Mouse (Mus musculus) gastrocnemius, adult 8-10 months (tissue): ENCODE data around the gene Dnmbp. TPM values are rescaled to one million over a fixed set of nuclear protein-coding genes. Genes with fewer than 3 reads are reported as not detected.
A peak's percentile ranks its signal among the peaks of the same experiment; 100 is the strongest.

Experiments
- DNase-seq, 2 experiments: peaks; one replicate each; pipeline ENCODE4 v3.0.0; 2022; ENCODE audit warnings: low spot score in 2 of 2
- total RNA-seq, 4 experiments: library from RNA; stranded (reverse); gene quantifications; 2 replicates each; pipeline ENCODE4 v1.2.4; 2022

The Dnmbp gene
- total RNA-seq, 4 experiments from 2014 or later, result 10.9 to 13.2 (median 12.2) TPM

GRCm38 (mm10) chr19:43879401-43880212, 60.4 kb downstream of the Dnmbp start:
- peak in 1 of 2 experiments; percentile 36 for DNase-seq

- no peak for DNase-seq
These were observed 61.6 kb downstream of the Dnmbp start for GRCm38 (mm10) chr19:43878111-43879092.

GRCm38 (mm10) chr19:43877364-43877763, 62.6 kb downstream of the Dnmbp start:
- peak in 1 of 2 experiments; percentile 29 for DNase-seq

DNA sequence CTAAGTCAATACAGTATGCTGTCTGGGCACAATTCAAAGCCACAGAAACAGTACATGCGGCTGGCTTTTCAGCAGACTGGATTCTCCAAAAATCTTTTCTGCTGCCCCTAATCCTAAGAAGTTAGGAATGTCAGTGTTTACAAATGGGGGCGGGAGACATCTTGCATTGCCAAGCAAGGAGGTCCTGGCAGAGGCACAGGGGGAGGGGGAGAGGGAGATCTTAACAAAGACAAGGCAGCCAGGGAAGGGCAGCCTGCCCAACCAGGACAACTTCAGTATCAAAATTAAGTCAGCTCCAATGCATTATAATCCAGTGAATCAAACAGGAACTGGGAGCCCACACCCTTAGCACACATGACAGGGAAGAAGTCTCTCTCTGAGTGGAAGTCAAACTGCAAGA, 64.0 kb downstream of the Dnmbp start:
- DNase-seq, result peak in 1 of 2 experiments; percentile 24

GRCm38 (mm10) chr19:43874351-43874750, 65.6 kb downstream of the Dnmbp start:
- DNase-seq, result no peak

- no peak for DNase-seq
These were observed 69.6 kb downstream of the Dnmbp start for GRCm38 (mm10) chr19:43870418-43870817.

GRCm38 (mm10) chr19:43857347-43857746, 82.6 kb downstream of the Dnmbp start:
- DNase-seq, result no peak

- no peak for DNase-seq
These were observed 87.0 kb downstream of the Dnmbp start for GRCm38 (mm10) chr19:43852837-43853545.

DNA sequence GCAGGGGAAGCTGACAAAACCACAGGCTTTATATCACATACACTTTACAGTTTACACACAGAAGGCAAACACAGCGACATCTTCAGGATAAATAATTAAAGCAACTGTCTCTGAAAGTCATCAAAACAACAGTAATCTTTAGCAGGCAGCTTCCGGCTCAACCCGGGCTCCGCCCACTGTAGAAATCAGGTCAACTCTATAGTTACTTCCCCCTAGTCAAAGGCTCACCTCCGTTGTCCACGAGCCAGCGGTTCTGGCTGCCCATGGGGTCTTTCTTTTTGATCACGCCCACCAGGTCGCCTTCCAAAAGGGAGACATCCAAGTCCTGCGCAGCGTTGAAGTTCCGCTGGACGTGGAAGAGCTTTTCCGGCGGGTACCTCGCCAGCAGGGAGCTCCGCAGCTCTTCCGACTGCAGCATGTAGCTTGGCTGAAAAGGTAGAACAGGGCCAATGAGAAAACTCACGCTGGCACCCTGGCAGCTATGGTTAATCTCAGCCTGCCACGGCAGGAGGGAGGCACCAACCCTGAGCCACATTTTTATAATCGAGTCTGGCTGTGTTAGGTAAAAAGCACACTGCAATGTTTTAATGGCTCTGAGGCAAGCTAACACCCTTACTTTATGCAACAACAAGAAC, 87.9 kb downstream of the Dnmbp start:
- no peak for DNase-seq

GRCm38 (mm10) chr19:43850026-43850425, 90.0 kb downstream of the Dnmbp start:
- DNase-seq, result no peak

DNA sequence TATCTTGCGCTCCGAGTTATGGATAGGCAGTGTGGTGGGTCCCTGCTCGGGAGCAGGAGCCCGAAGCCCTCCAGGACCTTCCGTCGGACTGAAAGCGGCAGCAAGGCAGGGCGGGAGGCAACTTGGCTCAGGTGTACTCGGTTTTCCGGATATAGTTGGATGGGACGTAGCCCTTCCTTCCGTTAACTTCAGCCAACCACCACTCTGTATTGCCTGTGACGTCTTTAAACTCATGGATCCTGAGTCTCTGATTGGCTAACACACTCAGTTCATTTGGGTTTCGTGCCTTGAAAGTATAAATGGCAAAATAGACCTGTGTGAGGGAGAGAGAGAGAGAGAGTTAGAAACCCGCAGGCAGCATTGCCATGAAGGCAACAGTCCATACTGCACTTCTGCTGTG, 92.0 kb downstream of the Dnmbp start:
- DNase-seq, result no peak

- DNase-seq, result no peak
These were observed 92.9 kb downstream of the Dnmbp start for GRCm38 (mm10) chr19:43847056-43847455.

- DNase-seq, result no peak
These were observed 94.6 kb downstream of the Dnmbp start for GRCm38 (mm10) chr19:43845331-43845908.

DNA sequence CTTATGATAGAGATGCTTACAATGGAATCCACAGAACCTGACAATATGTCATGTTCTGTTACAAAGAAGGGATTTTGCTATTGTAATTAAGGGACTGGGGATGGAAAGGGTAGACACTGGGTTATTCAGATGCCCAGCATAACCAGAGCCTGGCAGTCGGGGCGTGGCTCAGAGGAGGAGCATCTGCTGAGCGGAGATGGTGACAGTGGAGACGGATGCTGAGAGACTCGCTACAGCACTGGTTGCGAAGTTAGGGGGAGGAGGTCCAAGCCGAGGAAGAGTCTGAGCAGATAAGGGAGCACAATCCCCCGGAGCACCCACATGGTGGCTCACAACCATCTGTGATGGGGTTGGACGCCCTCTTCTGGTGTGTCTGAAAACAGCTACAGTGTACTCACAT, 96.8 kb downstream of the Dnmbp start:
- no peak for DNase-seq

GRCm38 (mm10) chr19:43832425-43833069, 107.4 kb downstream of the Dnmbp start:
- peak; percentile 34 to 35 for DNase-seq

DNA sequence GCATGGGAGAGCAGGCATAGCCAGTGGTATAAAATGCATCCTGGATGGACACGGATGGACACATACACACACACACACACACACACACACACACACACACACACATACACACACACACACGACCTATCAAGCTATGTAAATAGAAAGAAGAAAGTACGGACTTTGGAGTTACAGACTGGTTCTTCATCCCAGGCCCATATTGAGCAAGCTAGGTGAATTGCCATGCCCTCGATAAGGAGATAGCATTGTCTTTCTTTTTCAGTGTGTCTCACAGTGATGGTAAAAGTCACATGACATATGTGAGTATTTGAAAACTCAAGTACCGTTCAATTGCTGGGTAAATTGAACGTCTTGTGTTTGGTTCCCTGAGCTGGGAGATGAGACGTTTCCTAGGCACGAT, 113.1 kb downstream of the Dnmbp start:
- no peak for DNase-seq

GRCm38 (mm10) chr19:43815661-43816414, 124.2 kb downstream of the Dnmbp start:
- no peak for DNase-seq

- no peak for DNase-seq
These were observed 126.7 kb downstream of the Dnmbp start for GRCm38 (mm10) chr19:43813315-43813714.

DNA sequence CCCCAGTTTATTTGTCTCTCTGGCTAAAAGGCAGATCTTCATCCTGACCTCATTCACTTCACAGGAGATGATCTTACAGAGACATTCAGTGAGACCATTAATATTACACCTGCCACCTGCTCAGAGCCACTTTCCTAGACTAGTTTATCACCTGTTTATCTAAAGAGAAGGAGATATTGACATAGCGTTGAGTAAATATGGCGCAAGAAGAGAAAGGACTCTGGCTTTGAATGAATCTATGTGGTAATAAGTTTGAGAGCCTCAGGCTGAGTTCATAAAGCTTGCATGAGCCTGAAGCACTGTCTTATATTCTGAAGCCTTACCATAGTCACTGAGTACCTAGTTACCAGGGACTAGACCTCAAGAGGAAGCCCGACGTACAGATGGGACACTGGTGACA, 128.6 kb downstream of the Dnmbp start:
- no peak for DNase-seq
